16 mouse cellular contexts compared by ENCODE assay signal in the genomic region with DNA sequence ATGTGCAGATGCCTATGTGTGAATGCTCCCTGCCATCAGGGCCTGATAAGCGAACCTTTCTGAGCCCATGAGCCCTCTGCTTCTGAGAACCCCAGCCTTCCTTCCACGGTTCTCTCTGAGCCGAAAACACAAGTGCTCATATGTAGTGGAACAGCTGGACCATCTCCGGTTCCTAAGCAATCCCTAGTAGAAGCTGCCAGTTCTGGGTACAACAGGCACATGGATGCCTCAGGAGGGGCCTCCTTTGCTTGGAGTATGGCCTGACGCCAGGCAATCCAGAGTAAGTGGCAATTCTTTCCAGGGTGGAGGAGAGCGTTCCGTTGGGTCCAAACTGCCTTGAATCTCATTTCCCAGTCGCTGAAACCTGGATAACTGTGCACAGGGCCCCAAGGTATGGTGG.
A peak's percentile ranks its signal among the peaks of the same experiment; 100 is the strongest.
DNase-seq lines count a peak whose midpoint lies in the region; ATAC-seq lines count a peak whose summit lies in the region.
"Had no signal": no experiment of that assay in that cellular context is flagged by ENCODE, and none has a peak within 500 bp of the region (broad histone marks: within the 10 kb centered on the region; RNA-seq: fewer than 3 reads in every experiment).

No protein-coding gene starts in this region.

- H3K27me3 ChIP-seq in kidney, embryonic 14.5 days (ENCODE audit: control insufficient read depth, insufficient read depth, low read length): no peaks in the 10 kb centered on the region
- H3K27me3 ChIP-seq in midbrain, embryonic 14.5 days (ENCODE audit: control insufficient read depth, insufficient read depth, low read length): no peaks in the 10 kb centered on the region
- H3K27me3 ChIP-seq: embryonic facial prominence, embryonic 13.5 days; hindbrain, embryonic 13.5 days; neural tube, embryonic 15.5 days had no signal

- 86% methylated on average over 8 of the region's 8 CpGs for WGBS in kidney, embryonic 14.5 days
- 87% methylated on average over 8 of the region's 8 CpGs for WGBS in midbrain, embryonic 14.5 days

- no peak for DNase-seq in kidney, adult 9 months
- peak; percentile 40 to 57 for DNase-seq in frontal cortex, postnatal 14 days (ENCODE audit: low spot score in 2 of 2)
- DNase-seq in layer of hippocampus, postnatal 36 days: peak; percentile 64 to 75
- DNase-seq in right cerebral cortex, postnatal 25 days: peak; percentile 62
- DNase-seq in ovary, postnatal 14 days (ENCODE audit: low spot score): no peak
- DNase-seq in lung, postnatal 4 days: no peak
- DNase-seq in midbrain, embryonic 14.5 days: no peak
- DNase-seq: cerebellum, adult 9-11 months; gastrocnemius, adult 2 months; kidney, adult 18-20 months had no signal

- H3K4me3 ChIP-seq in kidney, embryonic 14.5 days (ENCODE audit: low read length): no peak overlapping the region
- no peak overlapping the region for H3K4me3 ChIP-seq in midbrain, embryonic 14.5 days (replicated peaks; ENCODE audit: low read depth, low read length)
- H3K4me3 ChIP-seq: embryonic facial prominence, embryonic 13.5 days; gastrocnemius, adult 2 months; heart, embryonic 10.5 days; hindbrain, embryonic 13.5 days; neural tube, embryonic 15.5 days had no signal

- no peaks in the 10 kb centered on the region for H3K36me3 ChIP-seq in kidney, embryonic 14.5 days (ENCODE audit: control insufficient read depth, insufficient read depth, low read length)
- H3K36me3 ChIP-seq in midbrain, embryonic 14.5 days (ENCODE audit: control insufficient read depth, insufficient read depth, low read length): no peaks in the 10 kb centered on the region
- H3K36me3 ChIP-seq: embryonic facial prominence, embryonic 13.5 days; heart, embryonic 10.5 days; hindbrain, embryonic 13.5 days; neural tube, embryonic 15.5 days had no signal

- H3K9me3 ChIP-seq in kidney, embryonic 14.5 days (ENCODE audit: control insufficient read depth, low read length): no peaks in the 10 kb centered on the region
- no peaks in the 10 kb centered on the region for H3K9me3 ChIP-seq in midbrain, embryonic 14.5 days (ENCODE audit: control insufficient read depth, low read length)
- H3K9me3 ChIP-seq: embryonic facial prominence, embryonic 13.5 days; heart, embryonic 10.5 days; hindbrain, embryonic 13.5 days; neural tube, embryonic 15.5 days had no signal

- ATAC-seq in kidney, embryonic 14.5 days (ENCODE audit: low FRiP score, low TSS enrichment): 0 out of 2 replicates have a peak, but pooled peaks have one; percentile 10
- ATAC-seq in midbrain, embryonic 14.5 days (ENCODE audit: low FRiP score, low TSS enrichment): no peak

- peaks cover 13% of the 10 kb centered on the region; the same call in 1 of the 2 replicates for H3K4me1 ChIP-seq in kidney, embryonic 14.5 days (ENCODE audit: control insufficient read depth, insufficient read depth, low read length)
- H3K4me1 ChIP-seq in midbrain, embryonic 14.5 days (ENCODE audit: control insufficient read depth, insufficient read depth, low read length): 0 out of 2 replicates have a peak, but pooled peaks cover 7% of the 10 kb centered on the region
- H3K4me1 ChIP-seq: embryonic facial prominence, embryonic 13.5 days; heart, embryonic 10.5 days had no signal

- no peak overlapping the region for H3K9ac ChIP-seq in kidney, embryonic 14.5 days (ENCODE audit: low read depth, low read length)
- no peak overlapping the region for H3K9ac ChIP-seq in midbrain, embryonic 14.5 days (replicated peaks; ENCODE audit: low read length)
- H3K9ac ChIP-seq: embryonic facial prominence, embryonic 13.5 days; hindbrain, embryonic 13.5 days; neural tube, embryonic 15.5 days had no signal

- H3K27ac ChIP-seq in kidney, embryonic 14.5 days (ENCODE audit: low read depth, low read length): no peak overlapping the region
- no peak overlapping the region for H3K27ac ChIP-seq in midbrain, embryonic 14.5 days (replicated peaks; ENCODE audit: low read depth, low read length)
- H3K27ac ChIP-seq: embryonic facial prominence, embryonic 13.5 days; gastrocnemius, adult 2 months; heart, embryonic 10.5 days; neural tube, embryonic 15.5 days had no signal

- no peak overlapping the region for H3K4me2 ChIP-seq in kidney, embryonic 14.5 days (replicated peaks; ENCODE audit: low read depth, low read length)
- H3K4me2 ChIP-seq in midbrain, embryonic 14.5 days (ENCODE audit: low read length): no peak overlapping the region
- H3K4me2 ChIP-seq: embryonic facial prominence, embryonic 13.5 days; hindbrain, embryonic 13.5 days; liver, embryonic 11.5 days; neural tube, embryonic 15.5 days had no signal

Comparison
In these comparisons a context has a peak if more than half of its experiments do, and no peak if none do; other contexts are left out.
1. DNase-seq: peak in frontal cortex, postnatal 14 days (2 of 2), layer of hippocampus, postnatal 36 days (2 of 2) and right cerebral cortex, postnatal 25 days (single experiment); none in kidney, adult 9 months (single experiment), ovary, postnatal 14 days (single experiment), lung, postnatal 4 days (0 of 2) and midbrain, embryonic 14.5 days (single experiment).